Mouse (Mus musculus) ovary, adult 10 weeks (tissue): ENCODE data around the gene Aste1. TPM values are rescaled to one million over a fixed set of nuclear protein-coding genes. Genes with fewer than 3 reads are reported as not detected.

Source experiments
- polyA plus RNA-seq: library from polyadenylated mRNA; stranded (reverse); fragments of 350-450 nt; fragmentation: Illumina TruSeq; extraction: RNeasy Lipid Tissue Mini Kit (QIAGEN cat#74804); gene quantifications from one replicate; pipeline ENCODE4 v1.2.3, GENCODE M21; 2014

Aste1 gene
- 20.0 TPM for polyA plus RNA-seq

GRCm38 (mm10) chr9:105395218-105395627, at the start of gene Aste1, which contains the start of gene Nek11:
TSS of gene Aste1 (plus strand) at chr9:105395392.
TSS of gene Nek11 (minus strand) at chr9:105395524.

Other genes starting within 250 kb of the Aste1 start
- gene Nek11, start 132 bp downstream of the Aste1 start, polyA plus RNA-seq: 2.3 TPM
- 142 TPM for gene Atp2c1, start 131.9 kb downstream of the Aste1 start, polyA plus RNA-seq
- gene Pik3r4, start 247.6 kb downstream of the Aste1 start, polyA plus RNA-seq: 21.7 TPM